Mouse (Mus musculus): Measurements from ENCODE around the gene Edc3.

DNA sequence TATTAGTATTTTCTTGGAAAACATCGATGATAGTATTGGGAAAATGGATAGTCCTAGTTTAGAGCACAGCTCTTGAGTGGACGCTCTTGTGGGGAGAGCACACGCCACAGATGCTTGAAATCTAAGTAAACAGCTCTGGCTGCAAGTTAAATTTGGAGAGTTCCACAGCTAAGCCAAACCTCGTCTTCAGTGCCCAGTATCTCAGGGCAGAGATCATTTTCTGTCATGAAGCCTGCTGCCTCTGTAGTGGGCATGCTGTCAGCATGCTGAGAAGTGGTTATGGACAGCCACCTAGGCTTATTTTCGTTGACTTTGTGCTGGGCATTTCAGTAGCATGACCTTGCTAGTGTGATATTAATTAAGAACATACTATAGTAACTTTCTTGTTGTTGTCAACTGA lies 15.5 kb downstream of the Edc3 start:
- TF ChIP-seq CTCF (IDR thresholded peaks at IDR 0.05; ENCODE audit: borderline replicate concordance, extremely low read depth, insufficient read depth, insufficient read length): no peak
- no peak for TF ChIP-seq POLR2A (IDR thresholded peaks at IDR 0.05; ENCODE audit: borderline replicate concordance, extremely low read depth, insufficient read depth, insufficient read length, poor library complexity, severe bottlenecking)
